Mouse (Mus musculus): ENCODE measurements around the gene Anxa4. TPM values are rescaled to one million over a fixed set of nuclear protein-coding genes. Genes with fewer than 3 reads are reported as not detected.

Gene Anxa4
- polyA plus RNA-seq, 3 experiments from 2014 or later: 15.8 to 42.3 (median 20.4) TPM

DNA sequence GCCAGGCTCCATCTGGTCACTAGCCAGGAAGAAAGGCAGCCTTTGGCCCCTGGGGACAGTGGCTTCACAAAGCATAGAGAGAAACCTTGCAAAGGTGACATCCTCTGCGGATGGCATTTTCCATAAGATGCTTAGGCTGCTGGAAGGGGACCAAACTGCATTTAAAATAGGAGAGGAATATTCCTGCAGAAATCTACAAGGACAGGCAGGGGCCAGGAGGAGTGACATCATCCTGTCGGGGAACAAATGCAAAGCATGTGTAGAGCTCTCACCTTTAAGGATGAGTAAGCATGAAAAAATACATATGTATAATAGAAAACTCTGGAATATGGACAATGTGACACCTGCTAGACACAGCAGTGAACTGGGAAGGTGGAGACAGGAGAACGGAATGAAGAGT lies 7.1 kb upstream of the Anxa4 start:
- no peak for ATAC-seq

DNA sequence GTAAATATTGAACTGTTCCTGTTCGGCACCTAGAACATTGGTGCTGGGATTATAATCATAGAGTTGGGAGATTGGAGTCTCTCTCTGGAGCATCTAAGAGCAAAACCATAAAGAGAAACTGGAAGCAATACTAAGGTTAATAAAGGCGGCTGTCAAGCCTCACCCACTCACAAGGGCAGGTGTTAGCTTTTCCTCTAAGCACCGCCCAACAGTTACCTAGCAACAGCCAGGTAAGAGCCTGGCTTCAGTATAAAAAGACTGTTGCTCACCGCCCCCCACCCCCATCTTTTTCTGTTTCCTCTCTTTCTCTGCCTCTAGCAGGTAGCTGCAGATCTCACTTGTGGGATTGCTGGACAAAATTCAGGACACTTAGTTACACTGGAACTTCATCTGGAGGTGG lies 4.1 kb upstream of the Anxa4 start:
- ATAC-seq: no peak

DNA sequence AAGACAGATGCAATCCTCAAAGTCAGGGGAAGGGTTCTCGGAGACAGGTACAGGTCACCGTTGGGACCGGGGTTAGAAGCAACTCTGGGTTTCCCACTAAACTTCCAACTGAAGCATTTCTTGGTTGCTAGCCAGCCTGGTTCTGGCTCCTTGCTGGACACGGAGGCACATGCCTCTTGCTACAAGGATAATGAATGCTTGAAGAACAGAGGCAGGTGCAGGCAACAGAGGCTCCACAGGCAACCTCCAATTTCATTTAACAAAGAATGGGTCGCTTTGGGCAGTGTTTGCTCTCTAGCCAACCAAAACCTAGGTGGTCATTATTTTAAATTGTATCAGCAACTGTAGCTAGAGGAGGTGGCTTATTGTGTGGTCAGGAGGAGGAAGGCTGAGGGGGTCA lies 573 bp upstream of the Anxa4 start:
- no peak for ATAC-seq

DNA sequence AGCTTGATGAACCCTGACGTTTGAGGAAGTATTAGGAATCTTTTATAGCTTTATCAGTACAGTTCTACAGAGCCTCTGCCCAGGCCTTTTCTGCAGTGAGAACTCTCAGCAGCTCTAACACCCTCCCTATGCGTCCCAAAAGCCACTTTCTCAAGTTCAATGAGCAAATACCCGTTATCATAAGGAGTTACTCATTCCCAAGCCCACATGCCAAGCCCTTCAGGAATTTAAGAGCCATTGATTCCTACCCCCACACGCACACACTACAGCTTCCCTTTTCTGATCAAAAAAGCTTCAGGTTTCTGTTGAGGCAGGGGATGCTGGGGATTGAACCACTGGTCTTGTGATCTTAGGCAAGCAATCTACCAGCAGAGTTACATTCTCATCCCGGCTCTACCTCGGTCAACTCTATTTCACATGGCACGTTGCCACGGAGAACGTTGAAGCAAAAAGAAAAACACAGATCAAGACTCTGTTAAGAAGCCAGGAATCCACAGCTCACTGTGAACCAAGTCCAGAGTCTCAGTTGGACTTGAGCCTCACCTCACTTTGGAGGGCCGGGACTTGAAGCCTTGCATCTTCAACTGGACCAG lies 2.9 kb downstream of the Anxa4 start:
- no peak for ATAC-seq

DNA sequence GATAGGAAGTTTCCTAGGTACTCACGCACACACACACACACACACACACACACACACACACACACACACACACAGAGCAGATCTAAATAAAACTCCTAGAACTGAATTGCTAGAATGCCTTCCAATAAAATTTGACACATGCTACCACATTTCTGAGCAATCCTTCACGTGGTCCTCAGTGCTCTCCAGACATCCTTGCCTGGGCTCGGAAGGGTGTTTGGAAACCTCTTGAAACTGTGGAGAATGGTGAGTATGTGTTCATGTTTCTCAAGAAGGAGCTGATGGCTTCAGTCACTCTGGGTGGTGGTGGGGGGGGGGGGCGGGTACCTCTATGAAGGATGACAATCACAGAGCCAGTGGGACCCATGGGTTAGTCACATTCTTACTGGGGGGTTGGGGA lies 5.1 kb downstream of the Anxa4 start:
- ATAC-seq: no peak

DNA sequence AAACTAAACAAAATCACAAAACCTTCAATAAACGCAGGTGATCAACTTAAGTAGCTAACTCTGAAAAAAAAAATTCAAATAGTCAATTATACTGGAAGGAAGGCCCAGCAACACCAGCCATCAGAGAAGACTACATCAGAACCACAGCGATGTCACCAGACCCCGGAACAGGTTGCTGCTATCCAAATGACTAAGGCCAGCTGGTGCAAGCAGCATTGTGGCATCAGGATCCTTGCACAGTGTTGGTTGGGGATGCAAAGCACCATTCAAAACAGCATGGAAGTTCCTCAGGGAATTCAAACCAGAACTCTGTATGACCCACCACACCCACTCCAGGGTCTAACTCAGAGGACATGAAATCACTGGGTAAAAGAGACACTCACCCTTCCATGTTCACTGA lies 6.8 kb downstream of the Anxa4 start:
- no peak for ATAC-seq

DNA sequence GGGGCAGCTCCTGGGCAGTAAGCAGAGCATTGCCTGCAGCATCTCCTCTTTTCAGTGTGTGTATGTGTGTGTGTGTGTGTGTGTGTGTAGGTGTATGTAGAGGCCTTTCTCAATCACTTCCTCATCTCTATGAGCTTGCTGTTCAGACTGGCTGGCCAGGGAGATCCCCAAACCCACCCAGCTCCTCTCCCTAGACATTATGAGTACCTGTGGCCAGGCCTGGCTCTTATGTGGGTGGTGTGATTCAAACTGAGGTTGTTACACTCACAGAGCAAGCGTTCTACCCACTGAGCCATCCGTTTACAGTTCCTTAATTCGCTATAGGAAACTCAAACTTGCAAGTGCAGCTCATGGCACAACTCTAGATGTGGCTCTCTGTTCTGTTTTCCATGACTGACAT lies 8.6 kb downstream of the Anxa4 start:
- ATAC-seq: peak; percentile 69

DNA sequence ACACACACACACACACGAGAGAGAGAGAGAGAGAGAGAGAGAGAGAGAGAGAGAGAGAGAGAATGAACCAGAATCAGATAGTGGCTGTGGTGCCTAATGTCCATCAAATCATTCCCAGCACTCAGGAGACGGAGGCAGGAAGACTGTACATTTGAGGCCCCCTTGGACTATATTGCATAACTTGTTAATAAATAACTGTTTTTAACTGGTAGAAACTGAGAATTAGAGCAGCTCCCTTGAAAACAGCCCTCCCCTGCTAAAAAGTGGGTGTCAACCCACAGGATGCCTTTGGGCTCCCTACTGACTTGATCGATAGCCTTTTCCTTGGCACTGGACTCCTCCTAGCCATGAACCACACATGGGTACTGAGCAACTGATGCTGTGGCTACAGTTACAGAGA lies 11.0 kb downstream of the Anxa4 start:
- no peak for ATAC-seq

DNA sequence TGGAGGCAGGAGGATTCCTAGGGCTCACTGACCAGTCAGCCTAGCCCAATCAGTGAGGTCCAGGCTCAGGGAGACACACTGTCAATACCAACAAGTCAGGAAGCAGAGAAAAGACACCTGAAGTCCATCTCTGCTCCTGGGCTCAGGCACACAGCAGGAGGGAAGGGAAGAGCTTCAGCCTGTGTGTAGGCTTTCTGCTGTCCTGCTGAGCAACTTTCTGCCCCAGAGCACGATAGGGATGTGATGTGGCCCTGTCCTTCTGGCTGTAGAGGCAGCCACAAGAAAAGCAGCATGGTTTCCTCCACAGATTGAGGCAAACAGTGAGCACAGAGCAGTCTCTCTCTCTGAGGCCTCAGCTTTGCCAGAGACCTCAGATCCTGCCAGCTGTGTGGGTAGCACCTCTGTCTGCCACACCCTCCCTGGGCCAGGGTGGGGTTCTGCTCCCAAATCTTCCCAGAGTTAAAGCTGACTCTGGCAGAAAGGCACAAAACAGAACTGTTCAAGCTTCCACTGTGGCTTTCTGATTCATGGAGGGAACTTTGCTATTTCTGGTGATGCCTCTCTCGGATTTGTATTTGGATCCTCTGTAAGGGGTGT lies 11.9 kb downstream of the Anxa4 start:
- no peak for ATAC-seq

DNA sequence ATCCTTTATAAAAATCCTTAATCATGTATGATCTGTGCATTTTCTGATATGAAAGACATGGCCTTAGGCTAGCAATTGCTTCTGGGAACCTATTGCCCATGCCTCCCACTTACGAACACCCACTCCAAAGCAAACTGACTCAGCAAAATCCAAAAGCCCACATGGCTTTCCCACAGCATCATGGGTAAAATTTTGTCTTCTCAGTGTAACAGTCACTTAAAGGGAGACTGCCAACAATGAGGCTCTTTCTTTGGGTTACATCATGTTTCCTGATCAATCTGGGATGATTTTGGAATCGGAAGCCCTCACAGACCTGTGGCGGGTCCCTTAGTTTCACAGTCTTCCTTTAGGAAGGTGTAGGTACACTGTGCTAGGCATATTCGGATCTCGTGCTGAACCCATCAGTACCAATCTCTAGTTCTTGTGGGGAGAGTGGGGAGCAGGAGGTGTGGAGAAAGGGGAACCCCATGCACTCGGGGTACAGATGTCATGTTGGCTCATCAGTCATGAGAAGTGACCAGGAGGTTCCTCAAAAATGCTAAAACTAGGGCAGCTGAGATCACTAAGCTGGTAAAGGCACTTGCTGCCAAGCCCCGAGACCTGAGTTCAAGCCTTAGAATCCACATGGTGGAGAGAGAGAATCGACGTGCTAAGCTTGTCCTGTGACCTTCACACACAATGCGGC lies 14.3 kb downstream of the Anxa4 start:
- no peak for ATAC-seq

DNA sequence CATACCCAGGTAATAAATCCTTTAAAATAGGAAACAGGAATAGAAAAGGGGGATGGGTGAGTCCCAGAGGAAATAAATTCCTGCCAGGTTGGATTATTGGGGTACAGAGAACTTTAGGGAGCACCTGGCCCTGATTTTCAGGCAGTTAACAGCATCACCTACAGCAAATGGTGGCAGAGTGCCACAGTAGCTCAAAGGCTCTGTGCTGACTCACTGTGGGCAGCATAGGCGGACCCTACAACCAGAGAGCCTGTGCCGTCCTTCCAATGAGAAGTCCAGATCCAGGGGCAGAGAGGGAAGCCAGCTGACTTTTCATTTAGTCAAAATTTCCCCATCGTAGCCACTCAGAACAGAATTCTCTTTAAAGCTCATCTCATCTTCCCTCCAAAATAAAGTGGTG lies 16.2 kb downstream of the Anxa4 start:
- ATAC-seq: no peak

DNA sequence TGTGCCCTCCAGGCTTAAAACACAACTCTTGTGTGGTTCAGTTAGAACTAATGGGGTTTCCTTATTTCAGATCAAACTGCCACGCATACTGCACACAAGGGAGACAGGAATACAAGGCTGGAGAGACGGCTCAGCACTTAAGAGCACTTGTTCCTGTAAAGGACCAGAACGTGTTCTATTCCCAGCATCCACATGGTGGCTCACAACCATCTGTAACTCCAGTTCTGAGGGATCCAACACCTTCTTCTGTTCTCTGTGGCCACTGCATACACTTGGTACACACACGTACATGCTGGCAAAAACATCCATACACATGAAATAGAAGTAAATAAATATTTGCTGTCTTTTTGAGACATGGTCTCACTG lies 16.7 kb downstream of the Anxa4 start:
- ATAC-seq: no peak

DNA sequence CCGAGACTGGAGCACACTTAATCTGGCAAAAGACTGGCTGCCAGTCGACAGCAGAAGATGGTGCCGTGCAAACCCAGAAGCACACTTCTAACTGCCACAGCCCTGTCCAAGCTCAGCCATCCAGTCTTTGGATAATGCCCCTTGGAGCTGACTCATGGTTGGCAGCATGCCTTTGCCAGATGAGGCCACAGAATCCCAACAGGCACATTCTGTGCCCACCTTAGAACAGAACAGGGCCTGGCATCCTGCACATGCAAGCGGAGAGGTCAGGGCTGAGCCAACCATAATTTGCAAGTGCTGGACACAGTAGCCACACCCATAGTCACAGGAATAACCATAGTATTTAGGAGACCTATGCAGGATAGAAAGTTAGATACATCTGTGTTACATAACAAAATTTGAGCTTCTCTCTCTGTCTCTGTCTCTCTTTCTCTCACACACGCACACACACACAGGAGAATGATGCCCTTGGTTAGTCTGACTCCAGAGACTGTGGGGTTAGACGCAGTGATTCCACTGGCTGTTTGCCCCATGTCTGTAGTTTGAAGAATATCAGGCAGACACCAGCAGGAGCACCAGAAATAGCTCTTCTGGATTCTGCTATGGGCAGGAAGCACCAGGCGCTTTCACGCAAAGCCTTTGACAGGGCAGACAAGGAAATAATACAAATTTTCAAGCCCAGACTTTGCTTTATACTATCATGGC lies 17.2 kb downstream of the Anxa4 start:
- no peak for ATAC-seq

DNA sequence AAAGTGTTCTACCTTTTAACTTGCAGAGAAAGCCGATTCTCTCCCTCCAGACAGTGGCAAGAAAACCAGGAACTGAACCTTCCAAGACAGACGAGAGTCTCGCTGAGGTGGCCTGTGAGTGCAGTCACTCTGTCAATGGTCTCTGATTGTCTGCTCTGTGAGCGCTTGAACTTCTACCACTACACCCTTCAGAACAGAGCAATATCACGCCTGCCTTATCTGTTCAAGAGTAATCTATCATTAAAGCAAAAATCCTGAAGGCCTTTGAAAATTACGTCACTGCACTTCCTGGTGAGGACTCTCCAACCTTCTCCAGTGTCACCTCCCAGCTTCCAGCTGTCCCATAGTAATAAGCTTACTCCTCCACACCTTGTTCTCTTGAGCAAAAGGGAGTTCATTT lies 18.4 kb downstream of the Anxa4 start:
- ATAC-seq: no peak

DNA sequence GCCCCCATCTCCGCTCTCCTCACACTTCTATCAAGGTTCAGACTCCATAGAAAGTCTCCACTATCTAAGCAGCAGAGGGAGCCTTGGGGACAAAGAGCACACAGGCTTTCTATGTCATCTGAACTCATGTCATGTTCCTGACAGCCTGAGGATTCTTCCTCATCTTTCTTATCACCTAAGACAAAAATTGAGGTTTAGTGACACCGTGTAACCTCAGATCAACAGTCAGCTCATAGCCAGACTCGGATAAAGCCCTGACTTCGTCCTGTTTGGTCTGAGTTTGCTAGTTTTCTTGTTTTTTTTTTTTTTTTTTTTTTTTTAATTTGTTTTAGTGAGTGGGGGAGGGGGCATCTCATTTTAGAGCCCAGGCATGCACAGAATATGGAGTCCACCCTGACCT lies 19.6 kb downstream of the Anxa4 start:
- ATAC-seq: no peak

DNA sequence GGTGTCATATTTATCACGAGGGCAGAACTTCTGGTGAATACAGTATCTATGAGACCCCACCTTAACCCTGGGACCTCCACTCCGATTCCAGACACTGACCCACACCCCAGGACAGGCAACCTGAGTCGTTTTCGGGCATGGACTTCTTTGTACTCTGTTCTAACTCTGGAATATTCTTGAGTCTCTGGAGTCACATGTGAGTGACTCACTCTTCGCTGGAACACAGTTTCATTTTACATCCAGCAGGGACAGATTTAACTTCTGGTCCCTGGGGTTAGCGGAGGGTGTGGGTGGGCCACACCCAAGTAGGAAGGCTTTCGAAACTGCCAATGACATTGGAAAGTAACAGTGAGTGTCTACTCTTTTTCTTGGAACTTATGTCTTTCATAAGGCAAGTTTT lies 20.8 kb downstream of the Anxa4 start:
- no peak for ATAC-seq

DNA sequence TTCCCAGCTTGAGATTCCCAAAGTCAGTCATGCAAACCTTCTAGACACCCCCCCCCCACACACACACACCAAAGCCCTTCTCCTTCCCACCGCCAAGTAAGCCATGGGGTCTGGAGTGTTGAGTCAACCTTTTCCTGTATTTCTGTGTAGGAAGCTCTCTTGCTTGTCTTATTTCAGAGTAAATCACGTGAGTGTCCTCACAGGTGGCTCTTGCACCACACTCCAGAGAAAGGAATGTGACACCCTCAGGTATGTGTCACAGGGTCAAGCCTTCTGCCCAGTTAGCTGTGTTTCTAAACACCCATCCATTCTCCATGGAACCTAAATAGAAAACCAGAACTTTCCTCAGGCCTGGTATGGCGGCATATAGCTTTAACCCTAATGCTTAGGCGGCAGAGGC lies 24.4 kb downstream of the Anxa4 start:
- ATAC-seq: no peak

DNA sequence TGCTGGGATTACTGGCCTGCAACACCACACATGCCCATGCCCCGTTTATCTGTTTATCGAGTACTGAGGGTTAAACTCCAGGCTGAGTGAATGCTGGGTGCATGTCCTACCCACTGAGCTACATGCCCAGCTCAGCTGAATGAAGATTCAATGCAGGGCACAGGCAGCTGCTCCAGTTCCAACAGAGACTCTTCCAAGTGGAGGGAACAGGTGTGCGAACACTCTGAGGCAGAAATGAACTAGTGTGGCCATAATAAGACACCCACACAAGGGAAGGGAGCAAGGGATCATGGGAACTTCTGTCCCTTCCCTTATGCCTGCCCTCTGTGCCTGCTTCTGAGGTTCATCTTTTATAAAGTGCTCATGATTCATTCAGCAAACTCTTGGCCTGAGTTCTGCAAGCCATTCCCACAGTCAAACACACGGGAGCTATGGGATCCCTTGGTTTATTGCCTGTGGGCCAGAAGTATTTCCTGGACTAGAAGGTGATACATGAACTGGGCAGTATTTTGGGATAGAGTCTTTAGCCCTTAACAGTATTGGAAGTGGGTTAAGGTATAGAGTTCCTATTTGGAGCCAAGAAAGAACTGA lies 25.1 kb downstream of the Anxa4 start:
- ATAC-seq: no peak

DNA sequence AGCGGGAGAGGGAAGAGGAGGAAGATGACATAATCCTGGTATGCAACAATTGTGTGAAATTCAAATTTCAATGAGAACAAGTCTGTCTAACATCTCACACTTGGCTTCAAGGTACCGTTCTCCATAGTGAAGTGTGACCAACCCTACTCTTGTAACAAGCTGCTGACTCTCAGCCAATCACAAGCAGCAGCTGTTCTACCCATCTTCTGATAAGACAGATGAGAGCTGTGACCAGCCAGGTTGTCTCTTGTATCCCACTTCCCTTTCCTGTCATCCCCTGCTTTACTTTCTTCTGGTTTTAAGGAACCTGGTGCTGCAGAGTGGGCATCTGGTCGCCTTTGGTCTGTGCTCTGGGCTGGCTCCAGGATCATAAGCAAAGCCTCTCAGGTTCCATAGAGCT lies 25.9 kb downstream of the Anxa4 start:
- ATAC-seq: no peak

DNA sequence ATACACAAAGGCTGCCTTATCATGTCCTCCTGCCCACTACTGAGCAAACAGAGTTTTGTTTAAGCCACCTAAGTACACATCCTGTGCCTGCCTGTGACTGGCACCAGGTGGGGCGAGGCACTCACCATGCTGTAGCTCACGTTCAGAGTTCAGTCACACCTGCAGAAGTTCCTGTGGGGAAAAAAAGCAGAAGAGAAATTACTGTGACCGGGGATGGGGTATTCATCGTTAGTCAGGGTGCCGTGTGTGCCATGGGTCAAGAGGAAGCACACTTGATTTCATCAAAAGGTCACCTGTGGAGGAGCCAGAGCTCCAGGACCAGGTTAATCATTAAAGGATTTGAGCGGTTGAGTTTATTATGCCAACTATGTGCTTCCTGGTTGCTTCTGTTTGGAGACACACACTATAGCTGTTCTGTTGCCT lies 27.7 kb downstream of the Anxa4 start:
- no peak for ATAC-seq

DNA sequence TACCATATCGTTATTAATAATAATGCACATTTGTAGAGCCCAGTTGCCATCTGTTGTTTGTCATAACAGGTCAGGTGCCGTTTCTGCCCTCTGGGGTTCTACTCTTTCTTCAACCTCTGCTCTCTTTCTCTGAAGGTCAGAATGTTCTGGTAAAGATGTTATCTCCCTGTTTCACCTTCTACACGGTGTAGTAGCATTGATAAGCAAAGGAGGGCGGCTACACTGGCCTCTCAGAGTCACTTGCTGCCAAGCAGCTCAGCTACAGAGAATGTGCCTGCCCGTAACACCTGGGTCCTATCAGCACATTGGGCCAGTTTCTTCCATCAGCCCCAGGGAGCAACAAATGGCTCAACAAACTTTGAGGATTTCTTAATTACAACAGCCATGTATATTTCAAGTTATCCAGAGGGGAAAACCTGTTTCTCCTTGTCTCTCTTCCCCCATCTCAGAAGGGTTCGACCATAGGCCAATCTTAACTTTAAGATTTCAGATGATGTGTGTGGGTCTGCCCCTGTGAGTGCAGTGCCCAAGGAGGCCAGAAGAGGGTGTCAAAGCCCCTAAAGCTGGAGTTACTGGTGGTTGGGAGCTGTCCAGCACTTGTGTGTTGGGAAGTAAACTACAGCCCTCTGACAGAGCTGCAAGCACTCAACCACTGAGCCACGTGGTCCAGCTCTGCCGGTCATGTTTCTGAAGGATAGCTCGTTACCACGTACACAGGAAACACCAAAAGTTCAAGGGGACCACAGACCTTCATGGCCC lies 39.1 kb downstream of the Anxa4 start:
- ATAC-seq: no peak

DNA sequence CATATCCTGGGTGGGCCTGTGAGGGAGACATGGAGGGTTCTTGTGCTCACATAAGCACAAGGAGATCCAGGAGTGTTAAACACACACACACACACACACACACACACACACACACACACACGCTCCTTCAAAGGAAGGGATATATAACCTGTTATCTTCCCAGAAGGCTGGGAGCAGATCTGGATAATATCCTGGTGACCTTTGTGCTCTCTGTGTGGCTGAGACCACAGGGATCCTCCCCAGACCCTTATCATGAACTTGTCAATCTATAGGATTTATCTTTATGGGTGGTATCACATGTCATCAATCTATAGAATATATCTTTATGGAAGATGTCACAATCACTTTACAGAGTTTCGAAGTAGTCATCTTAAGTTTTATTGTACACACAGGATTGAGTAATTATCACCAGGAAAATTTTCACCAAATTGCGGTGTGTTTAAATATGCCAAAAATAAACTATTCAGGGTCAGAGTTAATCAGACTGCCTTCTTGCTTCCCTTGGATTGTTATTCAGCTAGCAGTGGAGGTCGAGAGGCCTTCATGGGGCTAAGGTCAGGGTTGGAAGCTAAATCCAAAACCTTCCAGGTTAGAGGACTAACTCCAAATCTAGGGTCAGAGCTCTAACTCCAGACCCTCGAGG lies 40.4 kb downstream of the Anxa4 start:
- no peak for ATAC-seq

Data from inflammation-experienced regulatory T-cells, adult 6 months (primary cell).